In the genomic region with DNA sequence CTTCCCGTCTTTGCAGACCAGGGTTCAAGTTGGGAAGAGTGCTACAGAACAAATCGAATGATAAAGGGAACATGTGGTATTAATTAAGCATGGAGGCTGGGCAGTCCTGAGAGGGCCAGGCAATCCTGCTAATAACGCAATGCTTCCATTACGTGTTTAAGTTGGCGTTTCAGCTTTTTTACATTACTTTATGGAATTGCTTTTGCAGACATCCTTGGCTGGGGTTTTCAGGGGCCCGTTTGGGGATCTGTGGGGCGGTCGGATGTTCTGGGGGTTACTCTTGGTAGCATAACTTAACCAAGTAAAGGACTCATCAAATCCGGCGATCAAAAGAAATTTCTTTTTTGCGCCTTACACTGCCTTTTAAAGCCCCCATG, we compare ENCODE assay signal across 9 mouse cellular contexts.
A peak's percentile ranks its signal among the peaks of the same experiment; 100 is the strongest.
DNase-seq lines count a peak whose midpoint lies in the region; ATAC-seq lines count a peak whose summit lies in the region.
"Had no signal": no experiment of that assay in that cellular context is flagged by ENCODE, and none has a peak within 500 bp of the region (broad histone marks: within the 10 kb centered on the region; RNA-seq: fewer than 3 reads in every experiment).

No protein-coding gene starts in this region.

- peak overlapping the region; percentile 84; the same call in 1 of the 2 replicates for H3K27ac ChIP-seq in heart, embryonic 12.5 days (ENCODE audit: poor library complexity, severe bottlenecking)
- no peak overlapping the region; the same call in 1 of the 2 replicates for H3K27ac ChIP-seq in hindbrain, embryonic 15.5 days (replicated peaks)
- no peak overlapping the region for H3K27ac ChIP-seq in midbrain, embryonic 15.5 days

- H3K9ac ChIP-seq in heart, embryonic 12.5 days = peak overlapping the region; percentile 97
- H3K9ac ChIP-seq in hindbrain, embryonic 15.5 days = peak overlapping the region; percentile 97
- H3K9ac ChIP-seq in midbrain, embryonic 15.5 days = peak overlapping the region; percentile 90

- no peaks in the 10 kb centered on the region for H3K27me3 ChIP-seq in heart, embryonic 12.5 days (replicated peaks)
- H3K27me3 ChIP-seq in hindbrain, embryonic 15.5 days = no peaks in the 10 kb centered on the region
- H3K27me3 ChIP-seq in midbrain, embryonic 15.5 days (replicated peaks) = no peaks in the 10 kb centered on the region

- DNase-seq in heart, adult 9 months (ENCODE audit: low spot score in 2 of 2) = no peak
- peak; percentile 48 for DNase-seq in embryo, embryonic 9.5 days (ENCODE audit: extremely low spot score)
- no peak for DNase-seq in cerebellum, adult 11 months
- no peak for DNase-seq in urinary bladder, adult 2 months (ENCODE audit: low spot score)
- DNase-seq in thymus, postnatal 10 days (ENCODE audit: low spot score in 2 of 2) = no peak
- DNase-seq: layer of hippocampus, adult 9-11 months had no signal

- H3K36me3 ChIP-seq in heart, embryonic 12.5 days = no peaks in the 10 kb centered on the region
- H3K36me3 ChIP-seq in hindbrain, embryonic 15.5 days = no peaks in the 10 kb centered on the region
- H3K36me3 ChIP-seq in midbrain, embryonic 15.5 days (replicated peaks) = no peaks in the 10 kb centered on the region

- WGBS in heart, embryonic 12.5 days = 6% methylated on average over 11 of the region's 11 CpGs
- 8% methylated on average over 11 of the region's 11 CpGs for WGBS in hindbrain, embryonic 15.5 days
- 4% methylated on average over 11 of the region's 11 CpGs for WGBS in midbrain, embryonic 15.5 days

- peaks cover 37% of the 10 kb centered on the region for H3K4me1 ChIP-seq in heart, embryonic 12.5 days (replicated peaks)
- peaks cover 9% of the 10 kb centered on the region; the same call in 1 of the 2 replicates for H3K4me1 ChIP-seq in hindbrain, embryonic 15.5 days (replicated peaks)
- peaks cover 10% of the 10 kb centered on the region for H3K4me1 ChIP-seq in midbrain, embryonic 15.5 days

- peak overlapping the region; percentile 73 for H3K4me2 ChIP-seq in heart, embryonic 12.5 days
- peak overlapping the region; percentile 92 for H3K4me2 ChIP-seq in hindbrain, embryonic 15.5 days
- peak overlapping the region; percentile 92 for H3K4me2 ChIP-seq in midbrain, embryonic 15.5 days

- H3K9me3 ChIP-seq in heart, embryonic 12.5 days (replicated peaks) = no peaks in the 10 kb centered on the region
- no peaks in the 10 kb centered on the region for H3K9me3 ChIP-seq in hindbrain, embryonic 15.5 days
- H3K9me3 ChIP-seq in midbrain, embryonic 15.5 days = no peaks in the 10 kb centered on the region

- H3K4me3 ChIP-seq in heart, embryonic 12.5 days = peak overlapping the region; percentile 91
- peak overlapping the region; percentile 97 for H3K4me3 ChIP-seq in hindbrain, embryonic 15.5 days
- peak overlapping the region; percentile 99 for H3K4me3 ChIP-seq in midbrain, embryonic 15.5 days

- no peak for ATAC-seq in heart, embryonic 12.5 days (ENCODE audit: insufficient number of reproducible peaks, low FRiP score)
- no peak for ATAC-seq in hindbrain, embryonic 15.5 days (ENCODE audit: low FRiP score, low read depth)
- no peak for ATAC-seq in midbrain, embryonic 15.5 days (replicated peaks)
